Mouse (Mus musculus): ENCODE measurements around the gene Atp6v0c.
"Not testable (repeated sequence)": the region's sequence is repeated elsewhere in the genome, so short reads cannot be mapped to it uniquely, and the experiment has no call there.

DNA sequence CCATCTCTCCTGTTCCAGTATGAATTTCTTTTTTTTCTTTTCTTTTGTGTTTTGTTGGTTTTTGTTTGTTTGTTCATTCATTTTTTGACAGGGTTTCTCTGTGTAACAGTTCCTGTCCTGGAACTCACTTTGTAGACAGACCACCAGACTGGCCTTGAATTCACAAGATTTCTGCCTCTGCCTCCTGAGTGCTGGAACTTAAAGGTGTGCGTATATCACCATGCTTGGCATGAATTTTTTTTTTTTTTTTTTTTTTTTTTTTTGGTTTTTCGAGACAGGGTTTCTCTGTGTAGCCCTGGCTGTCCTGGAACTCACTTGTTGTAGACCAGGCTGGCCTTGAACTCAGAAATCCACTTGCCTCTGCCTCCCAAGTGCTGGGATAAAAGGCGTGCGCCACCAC, 40.3 kb downstream of the Atp6v0c start:
- not testable (repeated sequence) for TF ChIP-seq GATA1, TAL1 (IDR thresholded peaks at IDR 0.05; ENCODE audit: low read length)

All from erythroblast, embryonic 14.5 days (primary cell).